Mouse (Mus musculus) leukemia stem cell, adult 10-12 weeks (primary cell): Measurements from ENCODE around the gene Nup35. TPM values are rescaled to one million over a fixed set of nuclear protein-coding genes. Genes with fewer than 3 reads are reported as not detected.

Source experiments
- polyA plus RNA-seq: library from polyadenylated mRNA; stranded (reverse); fragments of >175 nt; gene quantifications from 2 replicates; pipeline ENCODE4 v1.2.3, GENCODE M21; 2012; ENCODE audit warnings: low replicate concordance

Gene Nup35
- 1.1 TPM in 1 of 2 replicates, not detected in the other for polyA plus RNA-seq

DNA sequence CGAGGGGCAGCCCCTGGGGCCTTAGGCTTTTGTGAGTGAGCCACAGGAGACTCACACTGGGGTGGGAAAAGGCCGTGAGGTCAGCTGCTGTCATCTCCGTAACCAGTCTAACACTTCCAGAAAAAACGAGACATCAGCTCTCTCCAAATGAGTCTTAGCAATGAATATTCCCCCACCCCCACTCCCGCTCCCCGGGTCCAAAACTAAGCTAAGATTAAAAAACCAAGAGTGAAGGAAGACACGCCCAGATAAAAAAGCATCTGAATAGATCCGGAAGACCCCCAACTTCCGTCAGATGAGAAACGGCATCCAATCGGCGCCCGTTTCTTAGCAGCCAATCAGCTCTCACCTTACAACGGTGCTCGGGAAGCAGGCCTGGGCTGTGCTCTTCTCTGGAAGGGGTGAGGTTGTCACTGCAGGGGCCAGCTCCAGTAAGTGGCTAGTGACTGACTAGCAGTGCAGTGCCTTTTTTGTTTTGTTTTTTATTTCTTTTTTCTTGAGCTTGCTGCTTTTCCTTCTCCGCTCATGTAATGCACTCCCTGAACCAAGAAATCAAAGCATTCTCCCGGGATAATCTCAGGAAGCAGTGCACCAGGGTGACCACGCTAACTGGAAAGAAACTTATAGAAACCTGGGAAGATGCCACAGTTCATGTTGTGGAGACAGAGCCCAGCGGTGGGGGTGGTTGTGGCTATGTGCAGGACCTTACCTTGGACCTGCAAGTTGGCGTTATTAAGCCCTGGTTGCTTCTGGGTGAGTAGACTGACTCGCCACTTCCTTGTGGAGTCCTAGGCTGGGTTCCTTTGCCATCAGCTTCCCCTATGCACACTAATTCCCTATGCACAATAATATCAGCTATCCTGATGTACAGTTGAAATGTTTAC is at the start of gene Nup35, which contains the start of gene Dusp19:
TSS of gene Nup35 (plus strand) at position 383 of the 884 bp plus-strand sequence.
TSS of gene Dusp19 (plus strand) at position 192 of the 884 bp plus-strand sequence.

DNA sequence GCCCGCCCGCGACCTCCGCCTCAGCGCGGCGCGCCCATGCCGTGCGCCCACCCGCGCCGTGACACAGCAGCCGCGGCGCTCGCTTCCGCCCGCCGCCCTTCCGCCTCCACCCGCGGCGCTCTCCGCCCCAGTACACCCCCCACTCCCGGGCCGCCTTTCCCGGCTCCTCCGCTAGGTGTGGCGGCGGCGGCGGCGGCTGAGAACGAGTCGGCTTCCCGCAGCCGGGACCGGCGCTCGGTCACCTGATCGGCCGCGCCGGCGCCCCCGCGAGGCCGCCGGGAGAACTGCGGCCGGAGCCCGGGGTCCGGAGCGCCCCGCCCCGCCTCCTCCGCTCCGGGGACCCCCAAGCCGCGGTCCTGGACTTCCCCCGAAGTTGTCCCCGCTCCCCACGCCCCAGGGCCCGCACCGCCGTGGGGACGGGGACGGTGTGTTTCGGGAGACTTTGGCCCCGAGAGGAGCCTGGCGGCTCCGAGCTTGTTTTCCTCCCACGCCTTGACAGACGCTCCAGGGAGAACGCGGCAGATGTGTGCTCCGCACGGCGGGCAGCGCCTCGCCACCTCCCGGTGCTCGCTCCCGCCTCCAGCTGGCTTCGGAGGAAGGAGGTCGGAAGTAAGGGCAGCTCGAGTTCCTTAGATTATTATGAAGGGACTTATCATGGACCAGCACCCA is 35.9 kb upstream of the Nup35 start, which contains the start of gene Nckap1:
TSS of gene Nckap1 (minus strand) at position 338 of the 669 bp plus-strand sequence.

Other genes starting within 250 kb of the Nup35 start
- 0.35 and 3.5 TPM in 2 replicates for gene Frzb, start 169.6 kb upstream of the Nup35 start, polyA plus RNA-seq
- gene Nckap1, start 35.9 kb upstream of the Nup35 start, polyA plus RNA-seq: 6.9 and 9.4 TPM in 2 replicates
- 0.18 and 0.77 TPM in 2 replicates for gene Dusp19, start 191 bp upstream of the Nup35 start, polyA plus RNA-seq